Mouse (Mus musculus): ENCODE measurements around the gene Gltp. TPM values are rescaled to one million over a fixed set of nuclear protein-coding genes. Genes with fewer than 3 reads are reported as not detected.

Gene Gltp
- 10 to 100 TPM; 21.8 to 22.4 TPM for total RNA-seq (2021)
- long read RNA-seq, experiment 1, transcript Gltp-201 (5 exons, 1,762 nt), result major isoform, 27 of 28 reads
- long read RNA-seq, experiment 1, partial matches to known transcripts, result 0 of 28 reads
- long read RNA-seq, experiment 1, other reads (novel, unspliced or antisense), result 1 of 28 reads
- long read RNA-seq, experiment 2, transcript Gltp-201 (5 exons, 1,762 nt), result major isoform, 45 of 45 reads
- long read RNA-seq, experiment 2, partial matches to known transcripts, result 0 of 45 reads
- long read RNA-seq, experiment 2, other reads (novel, unspliced or antisense), result 0 of 45 reads

GRCm38 (mm10) chr5:114690633-114691567 is at the start of gene Gltp:
Gltp (minus strand) TSS chr5:114690984.
- intact Hi-C loops (cut with DNase I), result loop anchor here (1.0 kb wide), 1 partner anchor 24 kb away; no protein-coding TSS in a partner anchor
- Histone ChIP-seq H3K27ac (peak within 1 kb of the TSS; percentile 90), H3K4me3 (peak within 1 kb of the TSS; percentile 95)
- peak; percentile 50 for TF ChIP-seq CTCF (IDR thresholded peaks at IDR 0.05)
- peak; percentile 95 to 98 for DNase-seq (ENCODE audit: extremely low spot score in 1 of 2, low spot score in 2 of 2)

DNA sequence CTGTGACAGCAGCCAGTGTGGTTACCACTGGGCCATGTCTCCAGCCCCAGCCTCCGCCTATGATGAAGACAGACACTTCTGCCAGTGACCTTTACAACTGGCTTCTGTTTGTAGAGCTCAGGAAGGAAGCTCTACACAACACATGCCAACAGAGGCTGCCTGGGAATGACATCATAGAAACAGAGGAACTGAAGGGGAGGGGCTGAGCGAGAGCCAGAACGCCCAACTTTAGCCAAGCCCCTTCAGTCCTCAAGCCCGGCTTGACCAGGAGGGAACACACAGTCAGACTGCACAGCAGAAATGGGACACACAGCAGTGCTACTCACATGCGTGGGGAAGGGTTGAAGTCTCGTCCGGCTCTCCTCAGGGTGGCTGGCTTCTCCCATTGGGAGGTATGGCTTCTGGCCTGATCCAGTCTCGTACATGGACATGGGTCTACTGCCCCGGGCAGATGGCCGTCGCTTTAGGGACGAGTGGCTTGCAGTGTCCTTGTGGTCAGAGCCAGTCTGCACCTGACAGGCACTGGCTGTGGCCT is 48.0 kb upstream of the Gltp start:
- Histone ChIP-seq H3K4me3 (no peak overlapping the region), H3K27ac (peak overlapping the region; percentile 40; the same call in 1 of the 2 replicates)
- DNase-seq (ENCODE audit: extremely low spot score in 1 of 2, low spot score in 2 of 2), result no peak
- TF ChIP-seq CTCF (IDR thresholded peaks at IDR 0.05), result no peak
- intact Hi-C loops (cut with DNase I), result no loop called here

DNA sequence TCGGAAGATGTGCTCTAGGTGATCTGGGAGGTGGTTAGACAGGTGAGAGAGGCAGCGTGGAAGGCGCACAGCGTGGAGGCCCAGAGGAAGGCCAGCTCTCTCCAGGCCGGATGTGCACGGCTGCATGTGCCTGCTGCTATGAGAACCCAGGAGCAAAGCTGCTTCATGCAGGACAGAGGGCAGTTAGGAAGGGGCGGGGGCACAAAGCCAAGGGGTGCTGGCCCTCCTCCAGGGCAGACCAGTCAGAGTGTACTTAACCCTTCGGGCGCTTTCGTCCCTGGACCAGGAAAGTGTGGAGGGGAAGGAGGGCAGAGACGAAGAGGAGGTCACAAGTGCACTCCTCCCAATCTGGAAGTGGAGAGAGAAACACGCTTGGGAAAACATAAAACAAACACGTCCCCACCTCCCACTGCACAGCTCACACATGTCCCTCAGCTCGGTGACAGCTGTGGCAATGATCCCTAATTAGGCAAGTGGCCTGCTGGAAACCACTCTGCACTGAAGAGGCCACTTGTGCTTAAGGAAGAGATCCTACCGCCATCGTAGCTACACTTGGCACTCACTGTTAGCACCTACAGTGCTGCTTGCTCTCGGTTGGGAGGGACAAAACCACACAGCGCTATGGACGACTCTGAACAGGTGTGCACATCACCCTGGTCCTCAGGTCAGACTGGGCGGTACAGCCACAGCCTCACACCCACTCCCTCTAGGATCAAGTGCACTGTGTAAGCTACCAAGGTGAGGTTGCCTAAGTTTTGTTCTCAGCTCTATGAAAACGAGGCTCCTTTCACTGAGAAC is 46.5 kb upstream of the Gltp start:
- no peak for DNase-seq (ENCODE audit: extremely low spot score in 1 of 2, low spot score in 2 of 2)
- intact Hi-C loops (cut with DNase I), result no loop called here
- no peak for TF ChIP-seq CTCF (IDR thresholded peaks at IDR 0.05)
- no peak overlapping the region for H3K27ac ChIP-seq
- H3K4me3 ChIP-seq, result no peak overlapping the region

- intact Hi-C loops (cut with DNase I), result no loop called here
- Histone ChIP-seq H3K27ac (no peak overlapping the region), H3K4me3 (no peak overlapping the region)
- DNase-seq (ENCODE audit: extremely low spot score in 1 of 2, low spot score in 2 of 2), result no peak
- no peak for TF ChIP-seq CTCF (IDR thresholded peaks at IDR 0.05)
Observed at GRCm38 (mm10) chr5:114733606-114734005, 42.8 kb upstream of the Gltp start.

DNA sequence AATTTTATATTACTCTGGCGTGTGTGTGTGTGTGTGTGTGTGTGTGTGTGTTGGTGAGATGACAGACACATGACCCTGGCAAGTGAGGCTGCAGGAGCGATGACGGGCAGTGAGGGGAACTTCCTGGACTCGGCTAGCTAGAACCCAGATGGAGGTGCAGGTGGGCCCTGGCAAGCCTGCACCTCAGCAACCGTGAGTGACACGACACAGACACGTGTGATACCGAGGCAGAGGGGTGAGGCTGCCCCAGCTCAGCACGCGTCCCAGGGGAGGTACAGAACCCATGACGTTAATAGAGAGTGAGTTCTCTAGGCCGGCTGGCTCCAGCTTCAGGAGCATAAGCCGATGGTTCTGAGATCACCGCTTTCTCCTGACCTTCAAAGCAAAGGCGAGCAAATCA is 41.2 kb upstream of the Gltp start:
- DNase-seq (ENCODE audit: extremely low spot score in 1 of 2, low spot score in 2 of 2), result no peak
- Histone ChIP-seq H3K27ac (no peak overlapping the region), H3K4me3 (no peak overlapping the region)
- no peak for TF ChIP-seq CTCF (IDR thresholded peaks at IDR 0.05)
- intact Hi-C loops (cut with DNase I), result no loop called here

DNA sequence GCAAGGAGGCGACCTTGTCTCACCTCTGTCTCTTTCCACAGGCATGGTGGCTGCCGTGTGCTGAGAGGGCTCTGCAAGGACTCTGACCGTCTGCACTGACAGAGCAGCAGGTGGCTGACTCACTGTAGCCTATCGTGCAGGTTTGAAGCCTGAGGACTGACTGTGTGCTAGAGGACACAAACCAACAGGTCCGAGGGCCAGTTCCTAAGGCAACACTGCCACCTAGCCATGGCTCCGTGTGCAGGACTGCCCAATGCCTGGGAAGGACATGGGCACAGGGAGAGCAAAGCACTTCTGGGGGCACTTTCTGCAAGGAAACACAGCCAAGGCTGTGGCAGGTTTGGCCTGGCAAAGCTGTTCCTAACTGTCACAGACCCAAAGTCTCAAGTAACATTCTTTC is 40.7 kb upstream of the Gltp start:
- no peak for TF ChIP-seq CTCF (IDR thresholded peaks at IDR 0.05)
- DNase-seq (ENCODE audit: extremely low spot score in 1 of 2, low spot score in 2 of 2), result no peak
- Histone ChIP-seq H3K27ac (no peak overlapping the region), H3K4me3 (no peak overlapping the region)
- intact Hi-C loops (cut with DNase I), result no loop called here

- no peak for DNase-seq (ENCODE audit: extremely low spot score in 1 of 2, low spot score in 2 of 2)
- no peak overlapping the region for H3K4me3 ChIP-seq
- intact Hi-C loops (cut with DNase I), result no loop called here
- TF ChIP-seq CTCF (IDR thresholded peaks at IDR 0.05), result no peak
- no peak overlapping the region for H3K27ac ChIP-seq
Observed at GRCm38 (mm10) chr5:114730129-114730528, 39.3 kb upstream of the Gltp start.

GRCm38 (mm10) chr5:114728160-114728559 is 37.4 kb upstream of the Gltp start:
- Histone ChIP-seq H3K27ac (no peak overlapping the region), H3K4me3 (no peak overlapping the region)
- TF ChIP-seq CTCF (IDR thresholded peaks at IDR 0.05), result no peak
- intact Hi-C loops (cut with DNase I), result no loop called here
- DNase-seq (ENCODE audit: extremely low spot score in 1 of 2, low spot score in 2 of 2), result no peak

DNA sequence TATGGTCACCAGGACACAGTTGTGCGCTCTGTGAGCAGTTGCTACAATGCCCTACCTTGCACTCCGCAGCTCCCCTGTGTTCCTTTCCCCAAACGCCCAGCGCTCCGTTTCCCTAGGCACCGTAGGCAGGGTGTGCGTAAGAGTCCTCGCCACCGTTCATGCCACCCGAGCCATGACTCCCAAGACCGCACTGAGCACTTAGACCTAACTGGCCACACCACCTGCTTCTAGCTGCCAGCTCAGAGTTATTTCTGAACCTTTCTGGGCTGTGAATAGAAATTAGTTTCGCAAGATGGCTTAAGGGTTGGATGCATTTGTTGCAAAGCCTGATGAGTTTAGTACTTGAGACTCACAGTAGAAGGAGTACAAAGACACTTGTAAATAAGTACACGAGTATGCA is 32.1 kb upstream of the Gltp start:
- no peak overlapping the region for H3K27ac ChIP-seq
- no peak for TF ChIP-seq CTCF (IDR thresholded peaks at IDR 0.05)
- intact Hi-C loops (cut with DNase I), result no loop called here
- DNase-seq (ENCODE audit: extremely low spot score in 1 of 2, low spot score in 2 of 2), result no peak
- H3K4me3 ChIP-seq, result no peak overlapping the region

- no peak overlapping the region for H3K4me3 ChIP-seq
- no peak overlapping the region for H3K27ac ChIP-seq
- intact Hi-C loops (cut with DNase I), result no loop called here
- TF ChIP-seq CTCF (IDR thresholded peaks at IDR 0.05), result no peak
- no peak for DNase-seq (ENCODE audit: extremely low spot score in 1 of 2, low spot score in 2 of 2)
Observed at GRCm38 (mm10) chr5:114721969-114722368, 31.2 kb upstream of the Gltp start.

DNA sequence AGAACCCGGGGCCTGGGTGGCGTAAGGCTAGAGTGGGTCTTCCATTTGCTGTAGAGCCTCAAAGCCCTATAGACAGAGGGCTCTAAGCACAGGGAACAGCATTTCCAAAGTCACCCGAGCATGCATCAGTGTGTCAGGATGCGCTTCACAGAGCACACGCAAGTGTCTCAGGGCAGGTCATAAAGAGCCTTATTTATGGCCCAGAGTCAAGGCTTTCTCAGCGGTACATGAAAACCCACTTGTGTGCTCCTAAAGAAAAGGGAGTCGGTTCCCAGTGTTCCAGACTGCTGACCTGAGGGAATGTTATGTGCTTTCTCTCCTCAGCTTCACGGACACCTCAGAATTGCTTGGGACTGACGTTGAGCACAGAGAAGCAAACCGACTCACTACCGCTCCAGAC is 30.0 kb upstream of the Gltp start:
- no peak for TF ChIP-seq CTCF (IDR thresholded peaks at IDR 0.05)
- DNase-seq (ENCODE audit: extremely low spot score in 1 of 2, low spot score in 2 of 2), result no peak
- Histone ChIP-seq H3K27ac (no peak overlapping the region), H3K4me3 (no peak overlapping the region)
- intact Hi-C loops (cut with DNase I), result no loop called here

All from left cerebral cortex, adult 2 months (tissue).